Mouse (Mus musculus) ES-Bruce4 (cell line): Measurements from ENCODE around the gene Ndel1.

Experiments
- CTCF ChIP-seq: IDR thresholded peaks from one replicate; pipeline ENCODE4 v1.8.1; 2011; ENCODE audit warnings: low read depth, low read length
- EP300 ChIP-seq: IDR thresholded peaks from 2 replicates; pipeline ENCODE4 v1.6.1; 2011; ENCODE audit warnings: low read depth, low read length; ENCODE audit not compliant: insufficient read depth

- no peak for TF ChIP-seq CTCF
- TF ChIP-seq EP300 = no peak
These were observed 73.4 kb downstream of the Ndel1 start for GRCm38 (mm10) chr11:68798258-68798657.
